Mouse (Mus musculus): ENCODE measurements around the gene Cobll1.

Cobll1 gene

GRCm38 (mm10) chr2:65237116-65237515, 2.1 kb downstream of the Cobll1 start:
- no peak for DNase-seq (ENCODE audit: low read depth, low spot score)

DNA sequence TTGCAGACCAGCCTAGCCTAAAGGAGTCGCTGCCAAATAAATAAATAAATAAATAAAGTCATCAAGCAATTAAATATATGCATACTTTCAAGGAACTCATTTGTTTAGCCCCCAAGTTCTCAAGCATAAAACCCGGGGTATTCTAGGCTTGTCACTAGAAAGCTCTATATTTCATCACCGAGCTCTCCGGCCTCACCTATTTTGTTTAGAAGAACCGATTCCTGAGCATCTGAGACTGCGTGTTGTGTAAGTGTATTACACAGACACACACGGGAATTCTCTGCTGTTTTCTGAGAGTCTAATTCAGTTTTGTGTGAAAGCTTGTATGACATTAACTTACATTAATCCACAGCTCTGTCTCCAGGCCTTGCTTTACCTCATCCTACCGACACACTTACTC, 2.6 kb downstream of the Cobll1 start:
- no peak for DNase-seq (ENCODE audit: low read depth, low spot score)

DNA sequence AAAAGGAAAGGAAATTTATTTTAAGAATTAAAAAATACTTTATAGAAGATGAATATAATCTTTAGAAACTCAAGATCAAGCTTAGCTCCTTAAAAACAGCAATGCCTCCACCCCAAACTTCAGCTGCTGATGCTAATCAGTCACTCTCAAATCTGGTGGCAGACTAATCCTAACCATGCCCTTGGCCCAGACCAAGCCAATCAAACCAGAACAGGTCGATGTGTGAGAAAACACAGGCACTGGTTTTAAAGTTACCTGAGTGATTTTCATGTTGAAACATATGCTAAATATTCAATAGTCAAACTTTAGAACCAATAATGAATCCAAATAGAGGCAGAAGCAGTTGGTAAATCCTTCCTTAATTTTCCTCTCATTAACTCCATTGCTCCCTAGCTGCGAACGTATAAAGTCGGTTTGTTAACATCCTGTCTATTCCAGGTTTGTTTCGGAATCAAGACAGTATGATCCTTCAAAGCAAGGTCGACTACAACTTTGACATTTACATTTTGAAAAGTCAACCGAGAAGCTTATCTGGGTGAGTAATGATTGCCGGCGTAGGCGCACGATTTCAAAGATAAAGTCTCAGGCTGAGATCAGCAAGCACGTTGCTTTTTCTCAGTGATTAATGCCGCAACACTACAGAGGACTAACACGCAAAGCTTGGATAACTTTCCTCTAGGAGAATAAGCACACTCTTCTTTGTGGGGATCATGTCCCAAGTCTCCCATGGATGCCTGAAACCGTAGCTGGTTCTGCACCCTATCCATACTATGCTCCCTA, 6.3 kb downstream of the Cobll1 start:
- DNase-seq (ENCODE audit: low read depth, low spot score), result no peak

GRCm38 (mm10) chr2:65228426-65228825, 10.8 kb downstream of the Cobll1 start:
- no peak for DNase-seq (ENCODE audit: low read depth, low spot score)

DNA sequence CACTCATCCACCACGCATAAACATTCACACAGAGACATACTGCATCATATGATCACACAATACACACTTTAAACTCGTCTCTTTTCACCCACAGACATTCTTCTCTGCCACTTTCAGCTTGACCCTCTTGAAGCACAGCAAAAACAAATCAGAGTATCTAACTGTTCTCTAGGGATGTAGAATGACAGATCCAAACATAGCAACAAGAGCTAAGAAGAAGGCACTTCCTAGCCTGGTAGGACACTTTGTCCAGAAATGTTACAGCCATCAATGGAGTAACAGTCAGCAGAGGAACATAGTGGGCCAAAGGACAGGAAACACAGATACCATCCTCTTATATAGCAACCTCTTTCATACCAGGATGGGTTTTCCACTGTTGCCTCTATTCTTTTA, 11.3 kb downstream of the Cobll1 start:
- no peak for DNase-seq (ENCODE audit: low read depth, low spot score)

DNA sequence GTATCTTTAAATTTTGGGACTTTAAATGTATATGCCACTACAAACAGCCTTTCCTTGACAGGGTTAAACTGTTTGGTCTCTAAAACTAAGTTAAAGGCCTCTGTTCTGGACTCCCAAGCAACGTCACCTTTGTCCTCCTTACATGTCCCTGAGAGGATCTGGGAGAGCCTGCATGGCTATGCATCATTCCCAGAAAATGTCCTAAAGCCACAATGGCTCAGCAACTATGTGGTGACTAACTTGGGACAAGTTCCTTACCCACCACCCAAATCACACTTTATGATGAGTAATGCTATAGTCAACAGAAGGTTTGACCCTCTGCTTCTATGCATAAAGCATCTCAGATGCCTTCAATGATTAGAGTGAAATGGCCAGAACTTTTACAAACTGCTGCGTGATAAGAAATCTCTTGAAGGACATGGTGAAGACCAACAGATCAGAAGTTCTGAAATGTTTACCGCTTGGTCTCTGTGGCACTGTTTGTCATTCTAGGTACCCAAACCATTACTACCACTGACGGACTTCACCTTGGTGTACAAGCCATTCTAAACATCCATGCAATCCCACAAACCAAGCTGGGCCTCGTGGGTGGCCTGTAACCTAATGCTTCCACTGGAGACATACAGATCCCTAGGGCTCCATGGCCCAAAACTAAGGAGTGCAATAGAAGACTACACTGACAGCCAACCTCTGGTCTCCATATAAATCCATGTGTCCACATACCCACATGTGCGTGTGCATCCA, 11.9 kb downstream of the Cobll1 start:
- DNase-seq (ENCODE audit: low read depth, low spot score), result no peak

GRCm38 (mm10) chr2:65226494-65226893, 12.7 kb downstream of the Cobll1 start:
- DNase-seq (ENCODE audit: low read depth, low spot score), result no peak

GRCm38 (mm10) chr2:65223956-65224735, 15.1 kb downstream of the Cobll1 start:
- DNase-seq (ENCODE audit: low read depth, low spot score), result no peak

DNA sequence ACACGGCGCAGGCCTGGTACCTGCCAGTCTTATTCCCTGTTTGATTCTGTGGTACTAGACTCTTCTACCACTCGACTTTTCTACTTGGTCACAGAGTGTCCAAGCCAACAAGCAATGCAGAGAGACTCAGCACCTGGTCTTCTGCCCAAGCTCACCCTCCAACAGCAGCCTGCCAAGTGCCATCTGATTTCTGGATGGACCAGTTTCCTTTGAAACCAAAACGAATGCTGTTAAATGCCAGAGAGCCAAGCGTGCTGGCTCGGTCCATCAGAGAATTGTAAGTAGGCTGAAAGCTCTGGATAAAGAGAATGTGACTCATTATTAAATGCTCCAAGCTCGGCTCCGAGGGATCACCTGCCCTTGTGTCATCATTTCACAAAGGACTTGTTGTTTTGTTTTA, 16.2 kb downstream of the Cobll1 start:
- no peak for DNase-seq (ENCODE audit: low read depth, low spot score)

DNA sequence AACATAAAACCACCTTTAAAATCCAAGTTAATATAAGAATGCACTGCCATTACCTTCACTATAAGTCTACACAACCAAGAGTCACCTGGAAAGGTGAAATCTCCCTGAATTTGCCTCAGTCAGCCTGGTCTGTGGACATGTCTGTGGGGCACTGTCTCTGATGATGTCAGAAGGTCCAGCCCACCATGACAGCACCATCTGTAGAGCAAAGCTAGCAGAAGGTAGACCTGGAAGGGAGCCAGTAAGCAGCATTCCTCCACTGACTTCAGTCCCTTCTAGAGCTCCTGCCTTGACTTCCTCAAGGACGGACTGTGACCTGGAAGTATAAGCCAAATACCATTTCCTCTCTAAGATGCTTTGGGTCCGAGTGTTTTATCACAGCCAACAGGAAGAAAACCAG, 17.6 kb downstream of the Cobll1 start:
- no peak for DNase-seq (ENCODE audit: low read depth, low spot score)

DNA sequence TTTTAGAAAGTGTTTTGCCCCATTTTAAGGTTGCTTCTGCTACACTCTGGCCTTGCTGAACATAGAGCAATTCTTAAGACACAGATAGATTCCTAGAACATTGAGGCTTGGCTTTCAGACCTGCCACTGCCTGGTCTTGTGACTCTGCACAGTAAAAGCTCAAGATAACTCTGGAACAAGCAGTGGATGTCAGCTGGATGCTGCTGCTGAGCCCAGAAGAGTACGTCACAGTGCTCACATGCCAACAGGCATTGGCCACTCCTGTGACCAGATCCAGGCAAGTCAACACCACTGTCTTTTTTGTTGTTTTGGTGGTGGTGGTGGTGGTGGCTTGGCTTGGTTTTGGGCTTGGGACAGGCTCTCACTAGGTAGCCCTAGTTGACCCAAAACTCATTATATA, 18.6 kb downstream of the Cobll1 start:
- DNase-seq (ENCODE audit: low read depth, low spot score), result no peak

DNA sequence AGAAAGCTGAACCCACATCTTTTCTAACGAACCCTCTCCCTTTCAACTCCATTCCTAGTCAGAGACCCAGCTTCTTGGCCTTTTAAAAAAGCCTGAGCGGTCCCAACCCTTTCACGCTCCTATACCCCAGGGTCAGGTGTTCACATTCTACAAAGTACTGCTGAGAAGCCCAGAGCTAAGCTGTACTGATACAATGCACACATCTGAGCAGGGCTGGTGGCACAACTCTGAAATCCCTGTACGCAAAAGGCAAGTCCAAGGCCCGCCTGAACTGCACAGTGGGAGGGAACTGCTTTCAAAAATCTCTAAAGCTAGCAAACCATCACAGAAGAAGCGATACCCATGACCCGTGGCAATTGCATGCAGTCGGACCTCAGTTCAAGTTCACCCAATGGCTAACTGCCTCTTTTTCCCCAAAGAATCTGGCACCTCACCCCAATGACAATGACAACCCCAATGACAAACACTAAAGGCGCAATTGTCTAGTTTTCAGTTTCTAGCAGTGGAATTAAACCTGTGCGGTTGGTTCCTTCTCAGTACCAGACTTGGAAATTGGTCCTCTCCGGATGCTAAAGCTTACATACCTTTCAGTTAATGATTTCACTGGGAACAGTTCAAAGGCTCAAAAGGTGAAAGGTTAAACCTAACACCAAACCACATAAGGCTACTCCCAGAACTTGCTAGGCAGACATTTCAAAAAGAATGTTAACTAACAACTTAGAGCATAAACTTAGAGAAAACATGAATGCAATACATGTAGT, 19.6 kb downstream of the Cobll1 start:
- no peak for DNase-seq (ENCODE audit: low read depth, low spot score)

- no peak for DNase-seq (ENCODE audit: low read depth, low spot score)
These were observed 20.9 kb downstream of the Cobll1 start for GRCm38 (mm10) chr2:65218318-65218717.

GRCm38 (mm10) chr2:65217677-65218076, 21.5 kb downstream of the Cobll1 start:
- no peak for DNase-seq (ENCODE audit: low read depth, low spot score)

DNA sequence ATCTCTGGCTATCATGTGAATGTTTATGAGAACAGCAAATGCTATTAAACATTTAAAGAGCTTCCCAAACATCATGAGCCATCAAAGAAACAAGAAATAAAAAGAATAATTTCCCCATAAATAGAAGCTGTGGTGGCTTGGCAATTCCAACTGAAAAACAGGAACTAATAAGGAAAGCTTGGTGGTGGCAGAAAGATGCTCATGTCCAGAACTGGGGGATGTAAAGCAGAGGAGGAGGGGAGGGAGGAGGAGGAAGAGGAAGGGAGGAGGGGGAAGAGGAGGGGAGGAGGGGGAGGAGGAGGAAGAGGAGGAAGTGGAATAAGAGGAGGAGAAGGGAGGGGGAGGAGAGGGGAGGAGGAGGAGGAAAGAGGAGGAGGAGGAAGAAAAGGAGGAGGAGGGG, 23.0 kb downstream of the Cobll1 start:
- no peak for DNase-seq (ENCODE audit: low read depth, low spot score)

GRCm38 (mm10) chr2:65214556-65214955, 24.6 kb downstream of the Cobll1 start:
- DNase-seq (ENCODE audit: low read depth, low spot score), result no peak

- DNase-seq (ENCODE audit: low read depth, low spot score), result no peak
These were observed 25.5 kb downstream of the Cobll1 start for GRCm38 (mm10) chr2:65213675-65214074.

DNA sequence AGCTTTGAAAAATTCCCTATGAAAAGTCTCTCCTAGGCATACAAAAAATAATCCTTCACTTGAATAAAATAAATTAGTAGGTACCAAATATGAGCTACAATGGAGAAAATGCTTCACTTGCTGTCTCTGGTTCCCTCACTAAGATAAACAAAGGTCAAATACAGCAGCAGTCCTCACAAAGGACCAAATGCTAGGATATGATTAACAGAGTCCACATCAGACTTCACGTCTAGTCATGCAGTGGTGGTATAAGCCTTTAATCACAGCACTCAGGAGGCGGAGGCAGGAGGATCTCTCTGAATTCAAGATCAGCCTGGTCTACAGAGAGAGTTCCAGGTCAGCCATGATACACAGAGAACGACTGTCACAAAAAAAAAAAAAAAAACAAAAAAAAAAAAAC, 27.6 kb downstream of the Cobll1 start:
- no peak for DNase-seq (ENCODE audit: low read depth, low spot score)

GRCm38 (mm10) chr2:65207750-65208149, 31.5 kb downstream of the Cobll1 start:
- no peak for DNase-seq (ENCODE audit: low read depth, low spot score)

DNA sequence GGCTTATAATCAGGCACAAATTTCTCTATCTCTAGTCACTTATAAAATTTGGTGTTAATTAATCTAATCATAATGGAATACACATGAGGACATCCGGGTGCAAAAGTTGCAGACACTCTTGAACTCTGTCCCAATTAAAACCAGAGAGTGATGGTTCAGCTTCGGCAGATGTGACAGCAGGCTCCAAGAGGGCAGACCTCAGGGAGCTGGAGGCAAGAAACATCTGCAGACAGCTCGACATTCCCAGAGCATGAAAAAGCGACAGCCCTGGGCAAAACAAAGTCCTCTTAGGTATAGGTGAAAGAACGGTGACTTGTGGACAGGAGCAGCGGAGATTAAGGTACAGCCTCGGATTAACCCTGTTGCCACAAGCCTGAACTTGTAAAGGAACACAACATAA, 35.5 kb downstream of the Cobll1 start:
- no peak for DNase-seq (ENCODE audit: low read depth, low spot score)

DNA sequence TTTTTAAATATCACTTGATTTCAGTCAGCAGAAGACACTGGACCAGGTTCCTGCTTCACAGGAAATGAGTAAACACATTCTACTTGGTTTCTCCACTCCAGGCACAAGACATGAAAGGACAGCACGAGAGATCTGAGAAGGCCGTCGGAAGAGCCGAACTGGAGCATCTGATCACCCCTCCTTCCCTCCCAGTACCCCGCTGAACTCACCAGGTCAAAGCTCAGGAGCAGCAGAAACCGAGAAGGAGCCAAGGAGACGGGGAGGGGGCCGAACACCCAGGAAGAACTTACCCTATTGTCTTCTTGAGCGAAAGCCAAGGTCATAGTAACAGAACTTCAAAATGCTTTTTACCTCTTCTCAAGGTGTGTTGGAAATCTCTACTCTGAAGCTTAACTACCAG, 39.5 kb downstream of the Cobll1 start:
- no peak for DNase-seq (ENCODE audit: low read depth, low spot score)

- DNase-seq (ENCODE audit: low read depth, low spot score), result no peak
These were observed 40.6 kb downstream of the Cobll1 start for GRCm38 (mm10) chr2:65198605-65199004.
